Mouse (Mus musculus) yolk sac, embryonic 10.5 days (tissue): Measurements from ENCODE around the gene Mrps31.
A peak's percentile ranks its signal among the peaks of the same experiment; 100 is the strongest.

Experiments
- DNase-seq: peaks from one replicate; pipeline ENCODE4 v3.0.0-alpha.2; 2017; ENCODE audit warnings: low spot score

Gene Mrps31

GRCm38 (mm10) chr8:22411282-22411702 is at the start of gene Mrps31:
TSS of gene Mrps31 (plus strand) at chr8:22411361.
- DNase-seq = peak; percentile 89

- no peak for DNase-seq
Measured at GRCm38 (mm10) chr8:22376311-22376710, 34.9 kb upstream of the Mrps31 start.

GRCm38 (mm10) chr8:22376903-22377302 is 34.3 kb upstream of the Mrps31 start:
- no peak for DNase-seq

GRCm38 (mm10) chr8:22380934-22381333 is 30.2 kb upstream of the Mrps31 start:
- no peak for DNase-seq

- no peak for DNase-seq
Measured at GRCm38 (mm10) chr8:22382824-22383595, 28.2 kb upstream of the Mrps31 start.

- no peak for DNase-seq
Measured at GRCm38 (mm10) chr8:22385158-22385557, 26.0 kb upstream of the Mrps31 start.

- DNase-seq = no peak
Measured at GRCm38 (mm10) chr8:22389874-22390273, 21.3 kb upstream of the Mrps31 start.

- peak; percentile 75 for DNase-seq
Measured at GRCm38 (mm10) chr8:22390766-22391463, 20.2 kb upstream of the Mrps31 start.

- peak; percentile 81 for DNase-seq
Measured at GRCm38 (mm10) chr8:22394471-22394870, 16.7 kb upstream of the Mrps31 start.

GRCm38 (mm10) chr8:22395256-22395655 is 15.9 kb upstream of the Mrps31 start:
- no peak for DNase-seq

GRCm38 (mm10) chr8:22397811-22398141 is 13.4 kb upstream of the Mrps31 start:
- DNase-seq = no peak

- peak; percentile 97 for DNase-seq
Measured at GRCm38 (mm10) chr8:22398142-22398951, 12.8 kb upstream of the Mrps31 start, which contains the start of gene Slc25a15. TSS of gene Slc25a15 (minus strand) at chr8:22398597.

- DNase-seq = no peak
Measured at GRCm38 (mm10) chr8:22399285-22399880, 11.8 kb upstream of the Mrps31 start.

- DNase-seq = no peak
Measured at GRCm38 (mm10) chr8:22400593-22400992, 10.6 kb upstream of the Mrps31 start.

GRCm38 (mm10) chr8:22403235-22403634 is 7.9 kb upstream of the Mrps31 start:
- DNase-seq = no peak

GRCm38 (mm10) chr8:22405733-22406132 is 5.4 kb upstream of the Mrps31 start:
- no peak for DNase-seq

- no peak for DNase-seq
Measured at GRCm38 (mm10) chr8:22410688-22411281, 376 bp upstream of the Mrps31 start.

- DNase-seq = no peak
Measured at GRCm38 (mm10) chr8:22411971-22412370, 810 bp downstream of the Mrps31 start.
